Mouse (Mus musculus) olfactory bulb, adult 2 months (tissue): ENCODE data around the gene Pi4k2a. TPM values are rescaled to one million over a fixed set of nuclear protein-coding genes. Genes with fewer than 3 reads are reported as not detected.

Experiments used
- H3K27ac ChIP-seq: fragments of 200-500 bp; 2 replicates; pipeline ENCODE4 v1.5.1; 2012; ENCODE audit warnings: low read depth, low read length; ENCODE audit not compliant: insufficient read depth
- H3K4me1 ChIP-seq: fragments of 200-500 bp; 2 replicates; pipeline ENCODE4 v1.6.1; 2012; ENCODE audit warnings: low read length; ENCODE audit not compliant: control insufficient read depth, insufficient read depth
- H3K4me3 ChIP-seq: fragments of 200-500 bp; 2 replicates; pipeline ENCODE4 v1.5.1; 2012; ENCODE audit warnings: mild to moderate bottlenecking, low read depth, low read length, moderate library complexity; ENCODE audit not compliant: insufficient read depth
- CTCF ChIP-seq: fragments of 200-500 bp; IDR thresholded peaks from 2 replicates; pipeline ENCODE4 v1.5.1; 2012; ENCODE audit warnings: low read depth, mild to moderate bottlenecking, low read length, moderate library complexity; ENCODE audit not compliant: insufficient read depth
- POLR2A ChIP-seq: fragments of 200-500 bp; IDR thresholded peaks from 2 replicates; pipeline ENCODE4 v1.6.1; 2012; ENCODE audit warnings: mild to moderate bottlenecking, low read depth, low read length, moderate library complexity; ENCODE audit not compliant: insufficient read depth
- WGBS: fragments of 180-500 bp; shearing (Covaris S2); methylation state at CpG from one replicate; pipeline ENCODE4 v1.1.7; 2018; 5-methylcytosine and 5-hydroxymethylcytosine counted together
- polyA plus RNA-seq: library from polyadenylated mRNA; stranded (reverse); fragments of >200 nt; gene quantifications from 2 replicates; pipeline ENCODE4 v1.2.4, GENCODE M21; 2012; ENCODE audit warnings: low replicate concordance; ENCODE audit not compliant: missing spikeins, insufficient read depth, insufficient read length

The Pi4k2a gene
- polyA plus RNA-seq, 1 experiment = not detected

- Histone ChIP-seq H3K4me1 (no peaks in the 10 kb centered on the region), H3K27ac (no peak overlapping the region), H3K4me3 (no peak overlapping the region)
- TF ChIP-seq CTCF = no peak
- no peak for TF ChIP-seq POLR2A
- 89% methylated on average over 6 of the region's 6 CpGs for WGBS
Observed at GRCm38 (mm10) chr19:42056719-42057409, 33.4 kb upstream of the Pi4k2a start.

- H3K27ac ChIP-seq = no peak overlapping the region
- TF ChIP-seq CTCF (no peak), POLR2A (no peak)
- H3K4me3 ChIP-seq = no peak overlapping the region
- no peaks in the 10 kb centered on the region for H3K4me1 ChIP-seq
- 66% methylated on average over 7 of the region's 7 CpGs for WGBS
Observed at GRCm38 (mm10) chr19:42058426-42058825, 31.8 kb upstream of the Pi4k2a start.

GRCm38 (mm10) chr19:42061443-42061842, 28.8 kb upstream of the Pi4k2a start:
- no peak overlapping the region for H3K27ac ChIP-seq
- no peaks in the 10 kb centered on the region for H3K4me1 ChIP-seq
- WGBS = 96% methylated on average over 7 of the region's 7 CpGs
- TF ChIP-seq CTCF (no peak), POLR2A (no peak)
- no peak overlapping the region for H3K4me3 ChIP-seq

GRCm38 (mm10) chr19:42068441-42069240, 21.6 kb upstream of the Pi4k2a start:
- TF ChIP-seq CTCF = no peak
- TF ChIP-seq POLR2A = no peak
- Histone ChIP-seq H3K4me1 (peaks cover 5% of the 10 kb centered on the region; the same call in 1 of the 2 replicates), H3K4me3 (no peak overlapping the region), H3K27ac (no peak overlapping the region)
- WGBS = 82% methylated on average over 11 of the region's 11 CpGs

- Histone ChIP-seq H3K4me3 (no peak overlapping the region), H3K4me1 (peaks cover 5% of the 10 kb centered on the region; the same call in 1 of the 2 replicates), H3K27ac (no peak overlapping the region)
- TF ChIP-seq POLR2A (no peak), CTCF (no peak)
- 45% methylated on average over 6 of the region's 6 CpGs for WGBS
Observed at GRCm38 (mm10) chr19:42069241-42069525, 21.1 kb upstream of the Pi4k2a start.

- Histone ChIP-seq H3K4me1 (peaks cover 5% of the 10 kb centered on the region; the same call in 1 of the 2 replicates), H3K27ac (no peak overlapping the region), H3K4me3 (no peak overlapping the region)
- TF ChIP-seq CTCF (no peak), POLR2A (no peak)
- 76% methylated on average over 7 of the region's 7 CpGs for WGBS
Observed at GRCm38 (mm10) chr19:42071221-42071620, 19.0 kb upstream of the Pi4k2a start.

- Histone ChIP-seq H3K27ac (no peak overlapping the region), H3K4me3 (no peak overlapping the region), H3K4me1 (peaks cover 5% of the 10 kb centered on the region; the same call in 1 of the 2 replicates)
- WGBS = 75% methylated on average over 15 of the region's 15 CpGs
- TF ChIP-seq CTCF (no peak), POLR2A (no peak)
Observed at GRCm38 (mm10) chr19:42071886-42072608, 18.2 kb upstream of the Pi4k2a start.

GRCm38 (mm10) chr19:42072802-42073201, 17.5 kb upstream of the Pi4k2a start:
- TF ChIP-seq CTCF = no peak
- TF ChIP-seq POLR2A = no peak
- no peak overlapping the region for H3K4me3 ChIP-seq
- 85% methylated on average over 7 of the region's 7 CpGs for WGBS
- H3K27ac ChIP-seq = no peak overlapping the region
- H3K4me1 ChIP-seq = peaks cover 5% of the 10 kb centered on the region; the same call in 1 of the 2 replicates

- TF ChIP-seq POLR2A (no peak), CTCF (no peak)
- H3K27ac ChIP-seq = no peak overlapping the region
- no peak overlapping the region for H3K4me3 ChIP-seq
- no peaks in the 10 kb centered on the region for H3K4me1 ChIP-seq
- 85% methylated on average over 2 of the region's 2 CpGs for WGBS
Observed at GRCm38 (mm10) chr19:42075051-42075450, 15.2 kb upstream of the Pi4k2a start.
